In the genomic region with DNA sequence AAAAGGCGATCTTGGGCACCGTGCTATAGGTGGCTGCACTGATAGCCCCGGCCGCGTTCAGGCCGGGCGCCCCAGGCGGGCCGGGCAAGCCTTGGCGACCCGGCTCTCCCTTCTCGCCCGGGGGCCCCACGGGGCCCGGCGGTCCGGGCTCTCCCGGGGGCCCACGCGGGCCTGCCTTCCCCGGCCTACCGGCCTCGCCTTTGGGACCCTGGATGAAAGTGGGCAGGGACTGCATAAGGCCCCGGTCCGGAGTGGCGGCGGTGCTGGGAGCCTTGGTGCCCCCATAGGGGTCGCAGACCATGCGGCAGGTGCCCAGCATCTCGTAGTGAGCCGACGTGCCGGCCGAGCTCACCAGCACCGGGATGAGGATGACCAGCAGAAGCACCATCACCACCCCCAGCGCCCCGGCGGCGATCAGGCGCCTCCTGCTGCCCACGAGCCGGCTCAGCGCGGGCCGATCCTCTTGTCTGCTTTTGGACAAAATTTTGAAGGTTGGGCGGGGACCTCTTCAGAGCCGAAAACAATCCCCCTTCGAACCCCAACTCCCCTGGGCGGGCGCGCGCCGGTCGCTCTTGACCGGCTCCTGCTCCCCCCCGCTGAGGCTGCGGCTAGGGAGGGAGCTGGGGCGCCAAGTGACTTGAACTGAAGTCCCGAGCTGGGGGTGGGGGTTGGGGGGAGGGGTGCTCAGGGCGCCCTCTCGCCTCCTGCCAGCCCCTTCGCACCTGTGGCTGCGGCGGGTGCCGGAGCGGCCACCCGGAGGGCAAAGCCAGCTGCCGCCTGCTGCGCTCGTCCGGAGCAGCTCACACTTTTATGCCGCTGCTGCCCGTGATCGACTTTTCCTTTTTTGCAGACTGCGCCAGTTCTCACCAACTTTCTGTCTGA, we compare ENCODE assay signal across 8 mouse cellular contexts. TPM values are rescaled to one million over a fixed set of nuclear protein-coding genes. Genes with fewer than 3 reads are reported as not detected.
DNase-seq lines count a peak whose midpoint lies in the region; ATAC-seq and TF ChIP-seq lines count a peak whose summit lies in the region.

No protein-coding gene starts in this region.

- peak overlapping the region; percentile 64 for H3K4me2 ChIP-seq in CH12.LX (ENCODE audit: insufficient read depth, low read depth, poor library complexity, severe bottlenecking)
- H3K4me2 ChIP-seq in forebrain, postnatal 0 days (ENCODE audit: low read depth), result peak overlapping the region; percentile 97

- no peak for TF ChIP-seq EP300 in CH12.LX (IDR thresholded peaks at IDR 0.05; ENCODE audit: low read length)

- peaks cover 0 to 12% of the 10 kb centered on the region in 2 experiments for H3K36me3 ChIP-seq in CH12.LX (replicated peaks in 1 of 2; ENCODE audit: control insufficient read depth in 1 of 2, insufficient read depth in 1 of 2, low read length in 1 of 2)
- H3K36me3 ChIP-seq in forebrain, postnatal 0 days (ENCODE audit: insufficient read depth), result no peaks in the 10 kb centered on the region
- H3K36me3 ChIP-seq in hindbrain, embryonic 10.5 days, result no peaks in the 10 kb centered on the region

- peak; percentile 67 for ATAC-seq in forebrain, postnatal 0 days

- no peak overlapping the region for H3K27ac ChIP-seq in CH12.LX (ENCODE audit: insufficient read depth, low read depth)
- H3K27ac ChIP-seq in forebrain, postnatal 0 days (ENCODE audit: low read depth, low read length), result no peak overlapping the region
- peak overlapping the region; percentile 83 for H3K27ac ChIP-seq in hindbrain, embryonic 10.5 days

- dilution Hi-C loops in CH12.LX (cut with MboI; ENCODE audit: extremely low pct_ligation_motif_present, extremely low pct_unique_long_range_greater_than_20kb, low sequenced_read_pairs), result no loop called here

- H3K4me1 ChIP-seq in CH12.LX (ENCODE audit: control insufficient read depth in 1 of 2, insufficient read depth in 2 of 2), result peaks cover 0 to 11% of the 10 kb centered on the region in 2 experiments; a peak in 1 of 4 replicates
- H3K4me1 ChIP-seq in forebrain, postnatal 0 days (ENCODE audit: insufficient read depth), result 0 out of 2 replicates have a peak, but pooled peaks cover 14% of the 10 kb centered on the region
- peaks cover 30% of the 10 kb centered on the region for H3K4me1 ChIP-seq in hindbrain, embryonic 10.5 days (replicated peaks)

- H3K9ac ChIP-seq in CH12.LX (ENCODE audit: insufficient read depth, low read depth), result no peak overlapping the region
- H3K9ac ChIP-seq in forebrain, postnatal 0 days, result peak overlapping the region; percentile 40

- TF ChIP-seq RAD21 in CH12.LX (IDR thresholded peaks at IDR 0.05; ENCODE audit: low read depth, low read length), result no peak

- H3K79me2 ChIP-seq in CH12.LX (replicated peaks; ENCODE audit: control insufficient read depth, extremely low read depth, insufficient read depth, poor library complexity, severe bottlenecking), result no peaks in the 10 kb centered on the region

- H3K4me3 ChIP-seq in CH12.LX (replicated peaks in 1 of 3; ENCODE audit: low read depth in 2 of 3, low read length in 2 of 3, poor library complexity in 1 of 3), result no peak overlapping the region
- peak overlapping the region; percentile 51 for H3K4me3 ChIP-seq in forebrain, postnatal 0 days (ENCODE audit: low read depth, low read length)
- peak overlapping the region; percentile 72 for H3K4me3 ChIP-seq in hindbrain, embryonic 10.5 days

- in situ Hi-C loops in CH12.LX (cut with MboI; ENCODE audit: low pct_ligation_motif_present, low pct_unique_long_range_greater_than_20kb, low sequenced_read_pairs), result no loop called here

- TF ChIP-seq CTCF in CH12.LX (conservative IDR thresholded peaks at IDR 0.05 in 1 of 2, IDR thresholded peaks at IDR 0.05 in 1 of 2; ENCODE audit: low read depth in 2 of 2, low read length in 2 of 2), result no peak
- TF ChIP-seq CTCF in forebrain, postnatal 0 days (IDR thresholded peaks at IDR 0.05; ENCODE audit: low read depth), result peak; percentile 39

- no peaks in the 10 kb centered on the region for H3K27me3 ChIP-seq in CH12.LX (replicated peaks)
- H3K27me3 ChIP-seq in forebrain, postnatal 0 days (ENCODE audit: insufficient read depth, low read length), result peaks cover 23% of the 10 kb centered on the region
- H3K27me3 ChIP-seq in hindbrain, embryonic 10.5 days (ENCODE audit: insufficient read depth, poor library complexity, severe bottlenecking), result peaks cover 67% of the 10 kb centered on the region

- H3K9me3 ChIP-seq in CH12.LX (replicated peaks; ENCODE audit: low read length), result peaks cover 6% of the 10 kb centered on the region
- no peaks in the 10 kb centered on the region for H3K9me3 ChIP-seq in forebrain, postnatal 0 days (ENCODE audit: low read length)
- no peaks in the 10 kb centered on the region for H3K9me3 ChIP-seq in hindbrain, embryonic 10.5 days

- no peak for TF ChIP-seq POLR2A in CH12.LX (IDR thresholded peaks at IDR 0.05; ENCODE audit: low read depth, low read length)

- 2% methylated on average over 75 of the region's 75 CpGs for WGBS in forebrain, postnatal 0 days
- WGBS in hindbrain, embryonic 10.5 days, result under 1% methylated on average over 72 of the region's 75 CpGs

- no peak for DNase-seq in CH12.LX (ENCODE audit: extremely low read depth)
- DNase-seq in adrenal gland, postnatal 25 days, result peak; percentile 48
- DNase-seq in forebrain, postnatal 0 days, result peak; percentile 36
- peak; percentile 67 for DNase-seq in hindbrain, embryonic 10.5 days (ENCODE audit: low spot score)
- DNase-seq in layer of hippocampus, adult 9-11 months, result peak; percentile 42
- peak; percentile 30 to 45 for DNase-seq in lung, postnatal 4 days
- peak; percentile 59 for DNase-seq in right cerebral cortex, postnatal 25 days
- no peak for DNase-seq in ovary, postnatal 10 days (ENCODE audit: low spot score)

TF ChIP-seq in CH12.LX, 34 proteins besides CTCF, POLR2A, EP300 and RAD21:
- no peak for TF ChIP-seq GABPA (IDR thresholded peaks at IDR 0.05; ENCODE audit: insufficient replicate concordance, low read depth, low read length)
- TF ChIP-seq BHLHE40 (IDR thresholded peaks at IDR 0.05; ENCODE audit: low read depth, low read length), result no peak
- no peak for TF ChIP-seq MAX (IDR thresholded peaks at IDR 0.05; ENCODE audit: low read length)
- TF ChIP-seq ZMIZ1 (IDR thresholded peaks at IDR 0.05; ENCODE audit: low read depth, low read length), result no peak
- TF ChIP-seq HCFC1 (IDR thresholded peaks at IDR 0.05; ENCODE audit: low read depth, low read length), result no peak
- no peak for TF ChIP-seq CHD2 (IDR thresholded peaks at IDR 0.05; ENCODE audit: low read length)
- no peak for TF ChIP-seq ZNF384 (IDR thresholded peaks at IDR 0.05; ENCODE audit: low read depth, low read length)
- no peak for TF ChIP-seq ZC3H11A (IDR thresholded peaks at IDR 0.05; ENCODE audit: low read depth, low read length)
- no peak for TF ChIP-seq MAFK (IDR thresholded peaks at IDR 0.05; ENCODE audit: insufficient replicate concordance, low read length)
- no peak for TF ChIP-seq POLR2AphosphoS2 (IDR thresholded peaks at IDR 0.05; ENCODE audit: low read depth, low read length)
- no peak for TF ChIP-seq ETS1 (conservative IDR thresholded peaks at IDR 0.05; ENCODE audit: low read depth, low read length)
- TF ChIP-seq ZKSCAN1 (IDR thresholded peaks at IDR 0.05; ENCODE audit: borderline replicate concordance, low read depth, low read length), result no peak
- TF ChIP-seq MEF2A (IDR thresholded peaks at IDR 0.05; ENCODE audit: borderline replicate concordance, low read depth, low read length), result no peak
- no peak for TF ChIP-seq TBP (conservative IDR thresholded peaks at IDR 0.05; ENCODE audit: low read depth, low read length)
- no peak for TF ChIP-seq NRF1 (IDR thresholded peaks at IDR 0.05; ENCODE audit: low read depth, low read length)
- TF ChIP-seq KAT2A (IDR thresholded peaks at IDR 0.05; ENCODE audit: insufficient replicate concordance, low read length), result no peak
- TF ChIP-seq ELF1 (IDR thresholded peaks at IDR 0.05; ENCODE audit: low read depth, low read length), result no peak
- no peak for TF ChIP-seq MYC (IDR thresholded peaks at IDR 0.05; ENCODE audit: low read depth, low read length)
- no peak for TF ChIP-seq UBTF (IDR thresholded peaks at IDR 0.05; ENCODE audit: low read depth, low read length)

RNA-seq across cellular contexts. Expression of a gene that starts 0.9 kb away (rescaled TPM):
- total RNA-seq in CH12.LX (2012; rRNA removed), result 0.08 TPM in 1 of 2 replicates, not detected in the other
- not detected in 2 replicates for total RNA-seq in CH12.LX (2014; rRNA removed)
- polyA plus RNA-seq in CH12.LX (2012; ENCODE audit: insufficient read length, low read depth), result not detected in 2 replicates
- total RNA-seq in adrenal gland, postnatal 25 days (2021), result not detected in 2 replicates
- total RNA-seq in forebrain, postnatal 0 days (2014; rRNA removed), result 14.6 and 20.7 TPM in 2 replicates
- polyA plus RNA-seq in forebrain, postnatal 0 days (2015; fragmentation: Nextera tagmentation; extraction: Ambion mirVana), result 2.1 and 3.5 TPM in 2 replicates
- polyA plus RNA-seq in hindbrain, embryonic 10.5 days (2016; fragmentation: Nextera tagmentation; extraction: Ambion mirVana), result 3.6 and 5.7 TPM in 2 replicates

Comparison
In these comparisons a context has a peak if more than half of its experiments do, and no peak if none do; other contexts are left out.
1. DNase-seq: peak in adrenal gland, postnatal 25 days (single experiment), forebrain, postnatal 0 days (single experiment), hindbrain, embryonic 10.5 days (single experiment), layer of hippocampus, adult 9-11 months (single experiment), lung, postnatal 4 days (2 of 2) and right cerebral cortex, postnatal 25 days (single experiment); none in CH12.LX (single experiment) and ovary, postnatal 10 days (single experiment).
2. H3K4me3 ChIP-seq: peak in forebrain, postnatal 0 days (single experiment) and hindbrain, embryonic 10.5 days (single experiment); none in CH12.LX (0 of 3).
3. RNA of a gene that starts 0.9 kb away (total RNA-seq): 14.6 to 20.7 TPM in forebrain, postnatal 0 days; 0.08 TPM in CH12.LX and not detected in adrenal gland, postnatal 25 days; every median in the first group is over 10 times any median in the second.